Comparison of ENCODE assay signal across 27 mouse cellular contexts in the genomic region with DNA sequence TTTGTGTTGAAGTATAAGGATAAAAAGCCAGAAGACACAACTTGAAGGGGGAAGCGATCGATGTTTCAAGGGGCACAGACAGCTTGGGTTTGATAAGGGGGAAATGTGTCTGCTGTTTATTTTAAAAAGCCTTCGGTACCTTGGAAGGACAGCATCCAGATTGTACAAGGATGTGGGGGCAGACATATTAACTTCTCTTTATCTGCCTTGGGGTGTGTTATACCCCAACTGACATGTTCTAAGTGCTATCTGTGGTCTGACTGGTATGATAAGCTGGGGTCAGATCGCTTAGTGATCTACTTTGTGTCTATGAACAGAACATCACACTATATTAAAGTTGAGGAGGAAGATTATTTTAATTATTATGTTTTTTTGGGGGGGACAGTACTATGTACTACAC.
"Had no signal": no experiment of that assay in that cellular context is flagged by ENCODE, and none has a peak within 500 bp of the region (broad histone marks: within the 10 kb centered on the region; RNA-seq: fewer than 3 reads in every experiment).

No protein-coding gene starts in this region.

- H3K27me3 ChIP-seq: embryonic facial prominence, embryonic 12.5 days; embryonic facial prominence, embryonic 13.5 days; embryonic facial prominence, embryonic 15.5 days; forebrain, embryonic 13.5 days; forebrain, embryonic 15.5 days had no signal

- H3K36me3 ChIP-seq: embryonic facial prominence, embryonic 10.5 days; embryonic facial prominence, embryonic 12.5 days; embryonic facial prominence, embryonic 13.5 days; embryonic facial prominence, embryonic 15.5 days; forebrain, embryonic 10.5 days; forebrain, embryonic 15.5 days; heart, embryonic 10.5 days had no signal

- H3K4me2 ChIP-seq: embryonic facial prominence, embryonic 12.5 days; embryonic facial prominence, embryonic 13.5 days; embryonic facial prominence, embryonic 15.5 days; forebrain, embryonic 13.5 days; forebrain, embryonic 15.5 days had no signal

- ATAC-seq: forebrain, embryonic 13.5 days; forebrain, embryonic 14.5 days; forebrain, embryonic 15.5 days; forebrain, embryonic 16.5 days; forebrain, postnatal 0 days had no signal

- H3K9ac ChIP-seq: embryonic facial prominence, embryonic 12.5 days; embryonic facial prominence, embryonic 13.5 days; embryonic facial prominence, embryonic 15.5 days; forebrain, embryonic 13.5 days; forebrain, embryonic 15.5 days; forebrain, postnatal 0 days had no signal

- DNase-seq: cerebellum, adult 9-10 months; cerebellum, adult 9-11 months; cerebellum, postnatal 10 days; cerebellum, postnatal 14 days; cerebellum, postnatal 25 days; cerebellum, postnatal 36 days; embryo, embryonic 11 days; forebrain, postnatal 0 days; gastrocnemius, adult 2 months; gastrocnemius, postnatal 10 days; gastrocnemius, postnatal 14 days; gastrocnemius, postnatal 25 days; gastrocnemius, postnatal 36 days; heart, adult 11 months; heart, adult 18-20 months; heart, adult 2 months had no signal

- H3K4me1 ChIP-seq: embryonic facial prominence, embryonic 12.5 days; embryonic facial prominence, embryonic 13.5 days; embryonic facial prominence, embryonic 15.5 days; forebrain, embryonic 10.5 days; forebrain, embryonic 13.5 days; forebrain, embryonic 15.5 days; heart, embryonic 10.5 days had no signal

- H3K27ac ChIP-seq: embryonic facial prominence, embryonic 10.5 days; embryonic facial prominence, embryonic 12.5 days; embryonic facial prominence, embryonic 13.5 days; embryonic facial prominence, embryonic 15.5 days; forebrain, embryonic 10.5 days; forebrain, embryonic 13.5 days; forebrain, embryonic 15.5 days; gastrocnemius, adult 2 months; heart, adult 2 months; heart, embryonic 10.5 days had no signal

- H3K4me3 ChIP-seq: embryonic facial prominence, embryonic 10.5 days; embryonic facial prominence, embryonic 12.5 days; embryonic facial prominence, embryonic 13.5 days; embryonic facial prominence, embryonic 15.5 days; erythroblast, embryonic 14.5 days; forebrain, embryonic 10.5 days; forebrain, embryonic 13.5 days; forebrain, embryonic 15.5 days; gastrocnemius, adult 2 months; heart, adult 2 months; heart, embryonic 10.5 days had no signal

- H3K9me3 ChIP-seq: embryonic facial prominence, embryonic 10.5 days; embryonic facial prominence, embryonic 12.5 days; embryonic facial prominence, embryonic 13.5 days; embryonic facial prominence, embryonic 15.5 days; forebrain, embryonic 10.5 days; forebrain, embryonic 13.5 days; forebrain, embryonic 15.5 days; heart, embryonic 10.5 days had no signal
